Mouse (Mus musculus): ENCODE data around the gene Fam76a.
A peak's percentile ranks its signal among the peaks of the same experiment; 100 is the strongest.

Fam76a gene

DNA sequence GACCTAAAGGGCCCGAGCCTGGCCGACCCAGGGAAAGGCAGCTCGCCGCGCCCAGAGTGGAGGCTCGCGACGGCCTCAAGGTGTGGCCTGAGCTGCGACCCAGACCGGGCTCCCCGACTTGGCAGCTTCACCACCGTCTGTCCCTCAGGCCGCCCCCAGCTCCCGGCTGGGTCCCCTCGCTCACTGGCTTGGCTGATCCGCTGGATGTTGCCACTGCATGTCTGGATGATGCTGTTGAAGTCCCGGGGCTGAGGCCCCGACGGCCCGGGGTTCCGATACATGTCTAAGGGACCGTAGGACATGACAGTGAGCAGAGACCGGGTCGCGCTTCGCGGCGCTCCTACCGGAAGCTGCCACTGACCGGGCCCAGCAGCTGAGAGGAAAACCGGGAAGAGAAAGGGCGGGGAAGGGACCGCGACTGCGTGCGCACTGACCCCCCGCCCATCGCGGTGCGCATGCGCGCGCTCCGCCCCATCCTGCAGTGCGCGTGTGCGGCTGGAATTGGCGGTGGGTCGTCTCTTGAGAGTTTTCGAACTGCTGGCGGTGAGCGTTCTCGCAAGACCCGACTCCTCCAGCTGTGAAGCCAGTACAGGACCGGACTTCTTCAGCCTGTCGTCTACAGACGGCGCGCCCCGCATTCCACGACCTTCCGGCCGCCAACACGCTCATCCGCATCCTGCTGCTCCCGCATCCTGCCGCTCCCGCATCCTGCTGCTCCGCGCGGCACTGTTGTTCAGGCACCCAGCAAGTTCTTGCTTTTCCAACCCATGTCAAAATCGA, 38.1 kb downstream of the Fam76a start, which contains the start of gene Stx12:
Gene Stx12 (minus strand): TSS at position 446 of the 780 bp plus-strand sequence.
- DNase-seq: peak; percentile 96

DNA sequence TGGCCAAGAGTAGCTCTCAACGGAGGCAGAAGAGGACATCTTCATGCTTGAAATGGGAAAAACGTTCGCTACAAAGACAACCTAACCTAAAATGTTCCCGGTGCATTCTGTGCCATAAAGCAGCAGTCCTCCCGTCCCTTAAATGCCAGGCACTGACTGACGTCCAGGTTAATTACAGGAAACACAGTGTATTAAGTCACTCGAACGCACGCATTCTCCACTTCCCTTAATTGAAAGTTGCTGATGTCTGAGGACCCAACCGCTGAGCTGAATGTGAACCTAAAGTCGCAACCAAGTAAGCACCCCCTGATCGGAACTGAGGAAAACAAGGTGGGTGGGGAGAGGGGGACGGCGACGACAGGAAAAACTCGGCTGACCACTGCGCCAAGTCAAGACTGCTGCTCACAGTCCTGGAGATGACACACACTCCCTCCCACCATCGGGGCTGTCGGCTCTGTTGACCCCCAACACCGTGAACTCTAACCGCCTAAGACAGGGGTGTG, 38.7 kb downstream of the Fam76a start:
- no peak for DNase-seq

DNA sequence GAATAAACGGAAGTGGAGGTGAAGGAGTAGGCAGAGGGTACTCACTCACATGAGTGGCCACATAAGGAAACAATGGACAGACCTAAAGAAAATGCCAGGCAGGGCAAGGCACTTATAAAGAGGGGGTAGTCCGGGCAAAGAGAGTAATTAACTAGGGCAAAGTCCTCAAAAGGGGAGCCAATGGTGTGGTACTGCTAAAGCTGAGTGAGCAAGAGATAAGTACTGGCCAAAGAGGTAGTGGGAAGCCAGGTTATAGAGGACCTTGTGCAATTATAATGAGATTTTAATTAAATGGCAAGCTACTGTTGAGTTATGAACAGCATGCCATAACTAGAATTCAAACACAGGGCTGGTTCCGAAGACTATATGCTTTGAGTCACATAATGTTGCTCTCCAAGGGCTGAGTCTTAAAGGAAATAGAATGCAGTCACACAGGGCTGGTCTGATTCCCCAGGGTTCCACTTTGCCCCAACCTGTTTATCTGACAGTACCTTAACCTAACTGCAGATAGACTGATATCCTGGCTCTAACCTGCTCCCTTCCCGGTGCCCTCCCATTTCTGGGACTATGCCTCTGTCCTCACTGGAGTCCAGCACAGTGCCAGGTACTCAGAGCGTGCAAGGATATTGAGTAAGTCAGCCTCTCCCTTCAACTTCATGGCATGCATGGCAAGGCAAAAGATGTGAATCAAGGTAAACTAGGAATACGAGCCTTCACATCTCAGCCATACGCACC, 47.8 kb downstream of the Fam76a start:
- no peak for DNase-seq

DNA sequence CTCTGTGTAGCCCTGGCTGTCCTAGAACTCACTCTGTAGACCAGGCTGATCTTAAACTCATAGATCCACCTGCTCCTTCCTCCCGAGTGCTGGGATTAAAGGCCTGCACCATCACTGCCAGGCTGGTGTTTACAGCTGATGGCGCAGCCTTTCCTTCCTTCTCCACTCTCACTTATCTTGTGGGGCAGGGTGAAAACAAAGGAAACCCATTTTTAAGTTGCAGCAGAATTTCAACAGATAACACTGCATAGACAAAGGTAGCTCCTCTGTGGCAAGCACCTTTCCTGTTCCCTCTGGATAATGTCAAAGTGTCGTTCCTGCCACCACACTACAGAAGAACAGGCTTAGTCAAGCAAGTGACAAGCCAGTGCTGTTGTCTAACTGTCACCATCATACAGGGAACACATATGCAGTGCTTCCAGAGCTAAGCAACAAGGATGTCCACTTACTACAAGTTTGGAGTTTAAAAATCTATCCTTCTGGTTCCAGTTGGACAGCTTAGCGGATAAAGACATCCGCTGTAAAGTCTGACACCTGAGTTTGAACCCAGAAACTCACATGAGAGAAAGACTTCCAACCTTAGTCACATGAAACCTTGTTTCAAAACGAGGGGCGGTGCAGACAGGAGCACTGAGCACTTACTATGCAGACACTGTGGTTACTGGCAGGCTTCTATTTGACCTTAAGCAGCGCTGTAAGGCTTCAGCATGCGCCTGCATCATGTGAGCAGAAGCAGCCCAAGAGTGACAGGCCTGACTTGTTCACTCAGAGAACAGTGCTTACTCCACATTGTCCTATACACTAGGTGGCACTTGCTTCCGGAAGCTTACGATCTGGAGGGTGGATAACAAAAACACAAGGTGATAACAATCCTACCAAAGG, 48.6 kb downstream of the Fam76a start:
- peak; percentile 21 for DNase-seq

DNA sequence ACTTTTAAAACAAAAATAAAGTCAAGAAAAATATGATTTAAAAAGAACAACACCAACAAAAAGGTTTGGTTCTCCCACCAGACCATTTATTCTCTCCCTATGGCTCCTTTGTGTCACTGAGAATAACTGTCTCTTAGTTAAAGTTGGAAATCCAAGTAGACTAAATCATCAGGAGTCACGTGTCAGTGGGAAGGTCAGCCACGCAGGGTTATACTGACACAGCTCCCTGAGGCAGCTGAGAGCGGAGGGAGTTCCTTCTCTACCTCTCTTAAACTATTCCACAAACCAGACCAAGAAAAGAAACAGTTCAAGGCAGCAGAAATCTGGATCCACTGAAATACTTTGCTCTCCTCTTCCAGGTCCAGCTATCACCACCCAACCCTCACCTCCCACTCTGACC, 51.2 kb downstream of the Fam76a start:
- no peak for DNase-seq

DNA sequence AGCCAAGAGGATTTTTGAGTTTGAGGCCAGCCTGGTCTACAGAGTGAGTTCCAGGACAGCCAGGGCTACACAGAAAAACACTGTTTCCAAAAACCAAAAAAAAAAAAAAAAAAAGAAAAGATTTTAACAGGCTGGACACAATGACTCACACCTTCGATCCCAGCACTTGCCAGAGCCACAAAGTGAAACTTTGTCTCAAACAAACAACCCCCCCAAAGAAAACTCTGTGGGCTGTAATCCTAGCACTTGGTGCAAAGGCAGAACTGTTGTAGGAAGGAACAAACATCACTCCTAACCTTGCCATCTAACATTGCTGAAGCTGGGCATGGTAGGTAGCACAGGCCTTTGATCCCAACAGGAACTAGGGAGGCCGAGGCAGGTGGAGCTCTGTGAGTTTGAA, 57.5 kb downstream of the Fam76a start:
- no peak for DNase-seq

DNA sequence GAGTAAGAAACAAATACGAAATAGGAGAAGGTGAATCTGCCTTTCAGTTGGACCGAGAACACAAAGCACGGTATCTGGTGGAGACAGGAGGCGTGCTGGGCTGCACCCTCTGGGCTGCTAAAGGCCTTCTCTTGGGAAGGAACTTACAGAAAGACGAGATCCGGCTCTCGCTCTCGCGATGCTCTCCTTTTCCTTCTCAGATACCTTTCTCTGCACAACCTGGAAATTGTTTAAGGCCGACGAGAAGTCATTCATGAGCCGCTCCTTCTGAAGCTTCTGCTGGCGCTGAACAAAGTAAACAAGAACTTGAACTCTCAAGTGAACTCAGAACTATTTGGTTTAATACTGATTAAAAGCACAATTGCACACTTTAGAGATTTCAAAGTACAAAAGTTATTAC, 59.3 kb downstream of the Fam76a start:
- DNase-seq: no peak

DNA sequence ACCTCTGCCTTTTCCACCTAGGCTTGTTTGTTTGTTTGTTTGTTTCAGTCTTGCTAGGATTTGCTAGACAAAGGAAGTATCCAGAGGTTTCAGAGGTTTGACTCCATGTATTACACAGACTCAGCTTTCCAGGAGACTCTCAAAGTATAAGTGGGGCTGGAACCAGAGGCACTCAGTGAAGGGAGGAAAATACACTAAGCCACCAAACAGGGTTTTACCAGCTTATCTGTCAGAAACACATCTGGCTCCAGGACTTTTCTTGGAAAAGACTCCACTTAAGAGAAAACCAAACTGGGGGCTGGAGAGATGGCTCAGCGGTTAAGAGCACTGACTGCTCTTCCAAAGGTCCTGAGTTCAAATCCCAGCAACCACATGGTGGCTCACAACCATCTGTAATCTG, 61.5 kb downstream of the Fam76a start:
- no peak for DNase-seq

All from kidney, postnatal 14 days (tissue).